Mouse (Mus musculus) MEL (cell line): ENCODE results near the gene Slc6a3. TPM values are rescaled to one million over a fixed set of nuclear protein-coding genes. Genes with fewer than 3 reads are reported as not detected.

ENCODE experiments used
- DNase-seq: peaks from one replicate; pipeline ENCODE4 v3.0.0; 2011; ENCODE audit warnings: low read depth, low spot score
- H3K27ac ChIP-seq: 2 replicates; pipeline ENCODE4 v1.5.1; 2012; ENCODE audit warnings: low read depth, mild to moderate bottlenecking, control low read depth, low read length, moderate library complexity; ENCODE audit not compliant: control insufficient read depth
- H3K27me3 ChIP-seq, 2 experiments: fragments of 150-350 bp in 1 of 2; sonication (generic) in 1 of 2; 2 replicates each; pipeline ENCODE4 v1.6.1; 2012; ENCODE audit warnings: low read length in 2 of 2, mild to moderate bottlenecking in 2 of 2, improper control_type of control experiment in 1 of 2, moderate library complexity in 1 of 2; ENCODE audit not compliant: insufficient read depth in 2 of 2, control insufficient read depth in 1 of 2
- H3K36me3 ChIP-seq, 2 experiments: 2 replicates each; pipeline ENCODE4 v1.6.1; 2012 to 2014; ENCODE audit warnings: low read length in 2 of 2, improper control_type of control experiment in 1 of 2, inconsistent platforms in 1 of 2, mild to moderate bottlenecking in 1 of 2; ENCODE audit not compliant: insufficient read depth in 2 of 2, control insufficient read depth in 1 of 2
- H3K4me1 ChIP-seq, 2 experiments: fragments of 150-350 bp in 1 of 2; sonication (generic) in 1 of 2; 2 replicates each; pipeline ENCODE4 v1.6.1; 2012; ENCODE audit warnings: low read length in 2 of 2, improper control_type of control experiment in 1 of 2, mild to moderate bottlenecking in 1 of 2; ENCODE audit not compliant: insufficient read depth in 2 of 2, control insufficient read depth in 1 of 2
- H3K4me3 ChIP-seq, 2 experiments: fragments of 150-350 bp in 1 of 2; sonication (generic) in 1 of 2; 2 replicates each; pipeline ENCODE4 v1.5.1; 2012; ENCODE audit warnings: low read depth in 2 of 2, low read length in 2 of 2, mild to moderate bottlenecking in 2 of 2, moderate library complexity in 2 of 2, control low read depth in 1 of 2, improper control_type of control experiment in 1 of 2; ENCODE audit not compliant: control insufficient read depth in 1 of 2, insufficient read depth in 1 of 2
- H3K79me2 ChIP-seq: 2 replicates; pipeline ENCODE4 v1.6.1; 2012; ENCODE audit warnings: mild to moderate bottlenecking, low read length, moderate library complexity; ENCODE audit not compliant: control insufficient read depth, poor library complexity, insufficient read depth
- H3K9ac ChIP-seq: 2 replicates; pipeline ENCODE4 v1.6.1; 2012; ENCODE audit warnings: low read depth, mild to moderate bottlenecking, control low read depth, low read length, moderate library complexity; ENCODE audit not compliant: control insufficient read depth, poor library complexity, severe bottlenecking
- H3K9me3 ChIP-seq: fragments of 150-350 bp; sonication (generic); replicated peaks from 2 replicates; pipeline ENCODE4 v1.6.1; 2012; ENCODE audit warnings: mild to moderate bottlenecking, low read length, improper control_type of control experiment, moderate library complexity; ENCODE audit not compliant: insufficient read depth
- CHD1 ChIP-seq: IDR thresholded peaks from 2 replicates; pipeline ENCODE4 v1.6.1; 2012; ENCODE audit warnings: low read depth, mild to moderate bottlenecking, inconsistent platforms, low read length, improper control_type of control experiment
- CHD2 ChIP-seq: IDR thresholded peaks from 2 replicates; pipeline ENCODE4 v1.6.1; 2011; ENCODE audit warnings: low read length, improper control_type of control experiment
- CTCF ChIP-seq, 3 experiments: IDR thresholded peaks in 2 of 3; conservative IDR thresholded peaks in 1 of 3; 2 replicates each; pipeline ENCODE4 v1.5.1; 2011 to 2012; ENCODE audit warnings: low read length in 3 of 3, low read depth in 2 of 3, mild to moderate bottlenecking in 2 of 3, improper control_type of control experiment in 1 of 3, inconsistent platforms in 1 of 3, mixed read lengths in 1 of 3, moderate library complexity in 1 of 3; ENCODE audit not compliant: control insufficient read depth in 1 of 3, insufficient read depth in 1 of 3, poor library complexity in 1 of 3, severe bottlenecking in 1 of 3
- E2F4 ChIP-seq: IDR thresholded peaks from 2 replicates; pipeline ENCODE4 v1.6.1; 2011; ENCODE audit warnings: low read depth, low read length, improper control_type of control experiment, borderline replicate concordance
- ELF1 ChIP-seq: IDR thresholded peaks from 2 replicates; pipeline ENCODE4 v1.6.1; 2014; ENCODE audit warnings: low read depth, mild to moderate bottlenecking, inconsistent platforms, low read length, improper control_type of control experiment, moderate library complexity
- EP300 ChIP-seq, 2 experiments: IDR thresholded peaks; 2 replicates each; pipeline ENCODE4 v1.6.1; 2011; ENCODE audit warnings: improper control_type of control experiment in 2 of 2, low read length in 2 of 2, low read depth in 1 of 2, mild to moderate bottlenecking in 1 of 2
- ETS1 ChIP-seq: IDR thresholded peaks from 2 replicates; pipeline ENCODE4 v1.6.1; 2012; ENCODE audit warnings: low read depth, mild to moderate bottlenecking, inconsistent platforms, low read length, improper control_type of control experiment, moderate library complexity
- GABPA ChIP-seq: IDR thresholded peaks from 2 replicates; pipeline ENCODE4 v1.6.1; 2012; ENCODE audit warnings: low read depth, mild to moderate bottlenecking, inconsistent platforms, low read length, improper control_type of control experiment, moderate library complexity
- GATA1 ChIP-seq: IDR thresholded peaks from 2 replicates; pipeline ENCODE4 v1.6.1; 2011; ENCODE audit warnings: low read depth, low read length, improper control_type of control experiment
- HCFC1 ChIP-seq: IDR thresholded peaks from 2 replicates; pipeline ENCODE4 v1.6.1; 2012; ENCODE audit warnings: low read depth, mild to moderate bottlenecking, inconsistent platforms, low read length, improper control_type of control experiment, moderate library complexity
- KAT2A ChIP-seq: conservative IDR thresholded peaks from 2 replicates; pipeline ENCODE4 v1.6.1; 2012; ENCODE audit warnings: low read depth, low read length, improper control_type of control experiment, inconsistent platforms
- MAFK ChIP-seq: IDR thresholded peaks from 2 replicates; pipeline ENCODE4 v1.6.1; 2011; ENCODE audit warnings: low read depth, mild to moderate bottlenecking, low read length, improper control_type of control experiment, borderline replicate concordance
- MEF2A ChIP-seq: IDR thresholded peaks from 2 replicates; pipeline ENCODE4 v1.6.1; 2014; ENCODE audit warnings: low read depth, mild to moderate bottlenecking, inconsistent platforms, low read length, improper control_type of control experiment; ENCODE audit not compliant: poor library complexity, insufficient replicate concordance, severe bottlenecking; ENCODE audit errors: extremely low read depth
- MYB ChIP-seq: IDR thresholded peaks from 2 replicates; pipeline ENCODE4 v1.6.1; 2011; ENCODE audit warnings: mild to moderate bottlenecking, low read depth, low read length, improper control_type of control experiment
- MYC ChIP-seq: IDR thresholded peaks from 2 replicates; pipeline ENCODE4 v1.6.1; 2011; ENCODE audit warnings: low read depth, mild to moderate bottlenecking, low read length, improper control_type of control experiment, moderate library complexity
- NELFE ChIP-seq: IDR thresholded peaks from 2 replicates; pipeline ENCODE4 v1.6.1; 2011; ENCODE audit warnings: low read depth, low read length, improper control_type of control experiment
- NRF1 ChIP-seq: IDR thresholded peaks from 2 replicates; pipeline ENCODE4 v1.6.1; 2014; ENCODE audit warnings: low read depth, mild to moderate bottlenecking, inconsistent platforms, low read length, improper control_type of control experiment, moderate library complexity; ENCODE audit not compliant: poor library complexity, insufficient read depth, severe bottlenecking
- POLR2A ChIP-seq, 2 experiments: IDR thresholded peaks; 2 replicates each; pipeline ENCODE4 v1.6.1; 2011 to 2012; ENCODE audit warnings: low read length in 2 of 2, mild to moderate bottlenecking in 2 of 2, control low read depth in 1 of 2, improper control_type of control experiment in 1 of 2, low read depth in 1 of 2, moderate library complexity in 1 of 2; ENCODE audit not compliant: control insufficient read depth in 1 of 2, insufficient read depth in 1 of 2, poor library complexity in 1 of 2
- POLR2AphosphoS5 ChIP-seq: IDR thresholded peaks from 2 replicates; pipeline ENCODE4 v1.6.1; 2012; ENCODE audit warnings: low read depth, borderline replicate concordance, mild to moderate bottlenecking, inconsistent platforms, low read length, moderate library complexity, mixed read lengths
- RAD21 ChIP-seq: IDR thresholded peaks from 2 replicates; pipeline ENCODE4 v1.6.1; 2011; ENCODE audit warnings: mild to moderate bottlenecking, low read depth, low read length, improper control_type of control experiment
- RCOR1 ChIP-seq: IDR thresholded peaks from 2 replicates; pipeline ENCODE4 v1.6.1; 2012; ENCODE audit warnings: low read depth, mild to moderate bottlenecking, inconsistent platforms, low read length, improper control_type of control experiment
- TAL1 ChIP-seq: IDR thresholded peaks from 2 replicates; pipeline ENCODE4 v1.6.1; 2012; ENCODE audit warnings: mild to moderate bottlenecking, inconsistent platforms, low read length, moderate library complexity, mixed read lengths
- TCF12 ChIP-seq: IDR thresholded peaks from 2 replicates; pipeline ENCODE4 v1.6.1; 2014; ENCODE audit warnings: low read depth, mild to moderate bottlenecking, inconsistent platforms, low read length, improper control_type of control experiment, moderate library complexity
- UBTF ChIP-seq: IDR thresholded peaks from 2 replicates; pipeline ENCODE4 v1.6.1; 2012; ENCODE audit warnings: low read depth, mild to moderate bottlenecking, inconsistent platforms, low read length, improper control_type of control experiment, moderate library complexity, borderline replicate concordance; ENCODE audit not compliant: insufficient read depth
- USF1 ChIP-seq: IDR thresholded peaks from 2 replicates; pipeline ENCODE4 v1.6.1; 2014; ENCODE audit warnings: low read depth, mild to moderate bottlenecking, inconsistent platforms, low read length, improper control_type of control experiment, moderate library complexity
- ZC3H11A ChIP-seq: IDR thresholded peaks from 2 replicates; pipeline ENCODE4 v1.6.1; 2012; ENCODE audit warnings: low read depth, mild to moderate bottlenecking, inconsistent platforms, low read length, improper control_type of control experiment
- ZNF384 ChIP-seq: IDR thresholded peaks from 2 replicates; pipeline ENCODE4 v1.6.1; 2012; ENCODE audit warnings: low read depth, mild to moderate bottlenecking, inconsistent platforms, low read length, improper control_type of control experiment
- polyA plus RNA-seq, 2 experiments: library from polyadenylated mRNA; stranded (reverse) in 1 of 2; unstranded in 1 of 2; fragments of >175 nt in 1 of 2; fragments of >200 nt in 1 of 2; gene quantifications; 2 replicates each; pipeline versions ENCODE4 v1.2.1 to v1.2.4; 2012; ENCODE audit warnings: low replicate concordance in 2 of 2, low read depth in 1 of 2; ENCODE audit not compliant: insufficient read length in 2 of 2, insufficient read depth in 1 of 2, missing spikeins in 1 of 2
- total RNA-seq: library from RNA; depleted of rRNA; stranded (reverse); fragments of 300-350 nt; gene quantifications from 2 replicates; pipeline ENCODE4 v1.2.3, GENCODE M21; 2012

Gene Slc6a3
- total and polyA plus RNA-seq, 3 experiments = 0.08 to 0.10 TPM; not detected in 1

GRCm38 (mm10) chr13:73493183-73493582, 43.4 kb upstream of the Slc6a3 start:
- Histone ChIP-seq H3K4me1 (peaks cover 12 to 21% of the 10 kb centered on the region in 2 experiments), H3K4me3 (no peak overlapping the region), H3K36me3 (peaks cover 8 to 20% of the 10 kb centered on the region in 2 experiments), H3K9ac (no peak overlapping the region), H3K27ac (no peak overlapping the region), H3K79me2 (no peaks in the 10 kb centered on the region), H3K9me3 (no peaks in the 10 kb centered on the region), H3K27me3 (no peaks in the 10 kb centered on the region)
- no peak for TF ChIP-seq NRF1
- no peak for TF ChIP-seq RAD21
- TF ChIP-seq RCOR1 = no peak
- TF ChIP-seq ETS1 = no peak
- TF ChIP-seq ZC3H11A = no peak
- TF ChIP-seq ZNF384 = no peak
- TF ChIP-seq POLR2A (IDR thresholded peaks at IDR 0.05; ENCODE audit: control insufficient read depth in 1 of 2, insufficient read depth in 1 of 2, low read depth in 1 of 2, low read length in 2 of 2, poor library complexity in 1 of 2) = no peak
- no peak for TF ChIP-seq NELFE
- no peak for TF ChIP-seq GATA1
- no peak for TF ChIP-seq ELF1
- TF ChIP-seq CHD1 = no peak
- TF ChIP-seq MYB = no peak
- TF ChIP-seq HCFC1 = no peak
- TF ChIP-seq MEF2A = no peak
- TF ChIP-seq GABPA = no peak
- no peak for TF ChIP-seq MAFK
- no peak for TF ChIP-seq POLR2AphosphoS5
- TF ChIP-seq CTCF (IDR thresholded peaks at IDR 0.05 in 2 of 3, conservative IDR thresholded peaks at IDR 0.05 in 1 of 3; ENCODE audit: control insufficient read depth in 1 of 3, insufficient read depth in 1 of 3, low read depth in 2 of 3, low read length in 3 of 3, poor library complexity in 1 of 3, severe bottlenecking in 1 of 3) = no peak
- TF ChIP-seq TCF12 = no peak
- TF ChIP-seq E2F4 = no peak
- DNase-seq = no peak

GRCm38 (mm10) chr13:73494528-73494927, 42.0 kb upstream of the Slc6a3 start:
- Histone ChIP-seq H3K36me3 (peaks cover 8 to 20% of the 10 kb centered on the region in 2 experiments), H3K27ac (no peak overlapping the region), H3K9ac (no peak overlapping the region)
- TF ChIP-seq TCF12 (no peak), KAT2A (no peak), UBTF (no peak), EP300 (IDR thresholded peaks at IDR 0.05; ENCODE audit: low read depth in 1 of 2, low read length in 2 of 2) (no peak), CHD2 (no peak), E2F4 (no peak), MYC (no peak), USF1 (no peak), MYB (no peak), TAL1 (no peak)
- TF ChIP-seq, all 39 proteins: peak for 0
- H3K4me1 ChIP-seq = peaks cover 12 to 21% of the 10 kb centered on the region in 2 experiments
- DNase-seq = no peak
- H3K79me2 ChIP-seq = no peaks in the 10 kb centered on the region
- H3K9me3 ChIP-seq = no peaks in the 10 kb centered on the region
- H3K4me3 ChIP-seq = no peak overlapping the region
- H3K27me3 ChIP-seq = no peaks in the 10 kb centered on the region
